Mouse (Mus musculus) CD4-positive helper T cell, adult 2 months (primary cell): ENCODE data around the gene Nbdy.

Experiments
- DNase-seq: peaks from one replicate; pipeline ENCODE4 v3.0.0-alpha.2; 2012; ENCODE audit warnings: low read depth, missing footprints, low spot score

Gene Nbdy

GRCm38 (mm10) chrX:153723110-153723916 is at the start of gene Nbdy:
Nbdy (plus strand) TSS chrX:153723590.
- peak; percentile 55 for DNase-seq

DNA sequence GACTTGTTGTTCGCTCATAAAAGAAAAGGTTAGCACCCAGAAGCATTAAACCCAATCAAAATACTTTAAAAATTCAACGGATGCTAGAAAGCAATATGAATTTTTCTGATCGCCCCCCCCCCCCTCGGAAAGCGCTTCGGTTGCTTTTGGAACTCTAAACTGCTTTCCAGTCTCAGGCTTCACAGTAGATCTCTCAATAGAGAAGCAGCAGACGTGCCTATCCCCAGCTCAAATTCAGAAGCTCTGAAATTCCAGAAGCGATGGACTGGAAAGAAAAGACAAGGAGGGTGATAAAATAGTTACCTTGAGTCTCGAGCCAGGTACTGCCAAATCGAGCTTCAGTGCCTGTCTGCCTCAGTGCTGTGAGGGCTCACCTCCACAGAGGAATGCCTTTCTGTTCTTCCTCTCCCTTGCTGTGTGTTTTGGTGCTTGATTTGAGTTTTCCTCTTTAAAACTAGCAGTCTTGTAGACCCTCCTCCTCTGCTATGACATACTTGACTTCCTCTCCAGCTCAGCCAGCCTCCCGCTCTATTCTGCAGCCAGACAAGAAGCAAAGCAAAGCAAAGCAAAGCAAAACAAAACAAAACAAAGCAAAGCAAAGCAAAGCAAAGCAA is 27.5 kb upstream of the Nbdy start, which contains the start of gene Kctd12b:
TSS of gene Kctd12b (minus strand) at position 610 of the 614 bp plus-strand sequence.
- peak; percentile 15 for DNase-seq

GRCm38 (mm10) chrX:153700463-153700862 is 22.9 kb upstream of the Nbdy start:
- DNase-seq = no peak

GRCm38 (mm10) chrX:153707735-153708134 is 15.7 kb upstream of the Nbdy start:
- DNase-seq = no peak

DNA sequence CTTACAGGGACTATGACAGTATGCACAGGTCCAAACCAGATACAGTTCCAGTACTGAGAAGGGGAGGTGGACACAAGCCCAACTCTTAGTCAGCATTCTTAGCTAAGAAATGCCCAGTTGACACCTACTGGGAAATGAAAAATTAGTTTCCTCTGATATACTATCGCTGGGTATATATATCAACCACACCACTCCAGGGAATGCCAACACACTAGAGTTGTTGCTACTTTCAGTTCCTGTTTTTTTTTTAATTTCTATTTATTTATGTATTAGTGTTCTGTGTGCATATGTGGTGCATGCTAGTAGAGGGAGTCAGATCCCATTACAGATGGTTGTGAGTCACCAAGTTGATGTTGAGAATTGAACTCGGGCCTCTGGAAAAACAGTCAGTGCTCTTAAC is 6.7 kb upstream of the Nbdy start:
- DNase-seq = no peak

GRCm38 (mm10) chrX:153719602-153720001 is 3.8 kb upstream of the Nbdy start:
- peak; percentile 32 for DNase-seq

- DNase-seq = no peak
These were observed 1.0 kb downstream of the Nbdy start for GRCm38 (mm10) chrX:153724400-153724799.

- no peak for DNase-seq
These were observed 12.3 kb downstream of the Nbdy start for GRCm38 (mm10) chrX:153735697-153736096.

DNA sequence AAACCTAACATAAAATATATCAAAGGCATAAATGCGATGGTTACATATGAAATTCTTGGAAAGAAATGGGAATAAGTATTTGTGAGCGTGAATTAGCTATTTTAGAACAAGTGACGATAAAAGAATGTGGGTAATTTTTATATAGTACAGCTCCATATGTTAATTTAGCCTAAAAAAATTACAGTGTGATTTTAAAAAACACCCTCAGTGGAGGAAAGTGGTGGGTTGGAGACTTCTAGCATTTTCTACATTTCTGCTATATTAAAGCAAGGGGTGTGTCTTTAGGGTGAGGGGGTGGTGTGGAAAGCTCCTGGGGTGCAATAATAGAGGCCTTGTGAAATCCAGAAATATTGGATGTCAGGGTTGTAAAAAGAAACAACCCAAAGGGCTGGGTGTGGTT is 19.1 kb downstream of the Nbdy start:
- DNase-seq = no peak

DNA sequence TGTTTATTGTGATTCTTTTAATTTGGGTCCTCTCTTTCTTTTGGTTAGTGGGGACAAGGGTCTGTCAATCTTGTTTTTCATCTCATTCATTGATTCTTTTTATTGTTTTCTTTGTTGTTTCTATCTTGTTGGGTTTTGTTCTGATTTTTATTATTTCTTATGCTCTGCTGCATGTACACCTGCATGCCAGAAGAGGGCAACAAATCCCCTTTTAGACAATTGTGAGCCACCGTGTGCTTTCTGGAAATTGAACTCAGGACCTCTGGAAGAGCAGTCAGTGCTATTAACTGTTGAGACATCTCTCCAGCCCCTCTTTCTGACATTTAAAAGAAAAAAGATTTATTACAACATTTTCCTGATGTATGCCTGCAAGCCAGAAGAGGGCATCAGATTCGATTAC is 25.8 kb downstream of the Nbdy start:
- DNase-seq = no peak
